Mouse (Mus musculus) left cerebral cortex, postnatal 10 days (tissue): Measurements from ENCODE around the gene Ywhah. TPM values are rescaled to one million over a fixed set of nuclear protein-coding genes. Genes with fewer than 3 reads are reported as not detected.
A peak's percentile ranks its signal among the peaks of the same experiment; 100 is the strongest.
"Not testable (repeated sequence)": the region's sequence is repeated elsewhere in the genome, so short reads cannot be mapped to it uniquely, and the experiment has no call there.

Source experiments
- DNase-seq, 2 experiments: peaks; one replicate each; pipeline ENCODE4 v3.0.0; 2021 to 2022; ENCODE audit warnings: low spot score in 2 of 2, mixed read lengths in 1 of 2; ENCODE audit errors: extremely low spot score in 1 of 2
- intact Hi-C: fragments of 180-260 bp; cut with DNase I; formaldehyde crosslinking; loops from one replicate; pipeline ENCODE4 v1.15.1; 2025
- total RNA-seq, 2 experiments: library from RNA; stranded (reverse); gene quantifications; 2 replicates each; pipeline ENCODE4 v1.2.3; 2021

Gene Ywhah
- total RNA-seq, 2 experiments from 2014 or later: 996 to 1,031 TPM

DNA sequence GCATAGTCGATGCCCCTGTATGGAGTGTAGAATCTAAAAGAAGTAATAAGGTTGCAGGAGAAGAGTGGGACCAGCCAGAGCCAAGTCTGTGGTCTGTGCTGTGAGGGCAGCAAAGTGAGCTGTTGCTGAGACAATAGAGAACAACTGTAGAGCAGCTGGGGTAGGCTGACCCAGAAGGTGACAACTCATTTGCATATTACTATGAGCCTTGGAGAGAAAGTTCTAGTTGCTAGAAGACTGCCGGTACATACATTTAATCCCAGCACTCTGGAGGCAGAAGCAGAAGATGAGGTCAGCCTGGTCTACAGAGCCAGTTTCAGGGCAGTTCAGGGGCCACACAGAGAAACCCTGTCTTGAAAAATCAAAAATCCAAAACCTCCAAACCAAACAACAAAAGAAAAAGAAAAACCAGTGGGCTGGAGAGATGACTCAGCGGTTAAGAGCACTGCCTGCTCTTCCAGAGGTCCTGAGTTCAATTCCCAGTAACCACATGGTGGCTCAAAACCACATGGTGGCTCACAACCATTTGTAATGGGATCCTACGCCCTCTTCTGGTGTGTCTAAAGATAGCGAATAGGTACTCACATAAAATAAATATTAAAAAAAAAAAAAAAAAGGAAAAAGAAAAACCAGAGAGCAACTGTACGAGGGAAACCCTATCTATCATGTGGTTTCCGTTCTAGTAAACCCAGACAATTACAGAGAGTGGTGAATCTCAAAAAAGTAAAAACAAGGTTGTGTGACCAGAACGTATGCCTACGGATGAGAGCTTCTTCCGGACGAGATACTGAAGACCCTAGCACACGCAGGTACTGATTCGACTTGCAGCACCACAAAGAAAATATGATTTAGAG lies 20.3 kb downstream of the Ywhah start:
- no peak for DNase-seq
- intact Hi-C loops: loop anchor here (2.0 kb wide), 1 partner anchor 106 kb away; no protein-coding TSS in a partner anchor

DNA sequence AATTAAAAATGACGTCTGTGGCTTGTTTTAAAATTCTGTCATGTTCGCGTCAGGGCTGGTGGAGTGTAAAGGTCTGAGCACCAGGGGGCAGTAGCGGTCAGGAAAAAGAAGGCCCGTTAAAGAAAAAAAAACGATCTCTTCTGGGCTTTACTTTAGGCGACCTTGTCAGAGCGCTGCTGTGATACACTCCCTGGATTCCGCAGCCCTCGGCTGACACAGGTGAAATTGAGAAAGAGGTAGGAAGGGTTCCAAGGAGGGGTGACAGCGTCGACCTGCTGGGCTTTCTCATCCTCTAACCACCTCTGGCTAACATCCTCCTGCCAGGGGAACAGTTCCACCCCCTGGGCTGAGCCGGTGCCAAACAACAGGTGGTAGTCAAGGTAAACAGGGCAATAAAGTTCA lies 20.9 kb downstream of the Ywhah start:
- peak in 1 of 2 experiments; percentile 74 for DNase-seq
- intact Hi-C loops: loop anchor here (2.0 kb wide), 1 partner anchor 105 kb away; no protein-coding TSS in a partner anchor

DNA sequence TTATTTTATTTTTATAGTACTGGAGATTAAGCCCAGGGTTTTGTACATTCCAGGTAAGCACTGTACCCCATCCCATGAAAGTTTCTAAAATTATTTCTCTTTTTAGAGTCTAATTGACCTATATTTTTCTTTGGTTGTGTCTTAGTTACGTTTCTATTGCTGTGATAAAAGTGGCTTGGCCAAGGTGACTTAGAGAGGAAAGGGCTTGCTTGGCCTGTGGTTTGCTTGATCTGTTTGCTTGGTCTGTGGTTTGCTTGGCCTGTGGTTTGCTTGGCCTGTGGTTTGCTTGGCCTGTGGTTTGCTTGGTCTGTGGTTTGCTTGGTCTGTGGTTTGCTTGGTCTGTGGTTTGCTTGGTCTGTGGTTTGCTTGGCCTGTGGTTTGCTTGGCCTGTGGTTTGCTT lies 22.1 kb downstream of the Ywhah start:
- DNase-seq, intact Hi-C loops: not testable (repeated sequence)

DNA sequence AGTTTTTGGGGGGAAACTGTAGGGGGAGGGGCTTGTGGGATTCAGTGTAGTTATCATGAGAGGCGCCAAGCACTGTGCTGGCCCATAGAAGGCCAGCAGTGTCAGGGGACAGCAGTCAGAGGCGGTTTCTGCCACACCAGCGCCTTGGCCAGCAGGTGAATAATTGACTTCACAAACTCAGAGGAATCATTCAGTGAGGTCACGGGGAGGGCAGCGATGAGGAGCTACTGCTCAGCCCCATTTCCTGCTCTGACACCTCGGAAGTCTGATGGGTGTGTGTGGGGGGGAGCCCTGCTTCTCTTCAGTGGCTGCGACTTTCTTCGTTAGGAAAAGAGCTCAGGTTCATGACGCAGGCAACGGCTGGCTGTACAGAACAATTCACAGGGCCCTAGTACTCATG lies 24.8 kb downstream of the Ywhah start:
- intact Hi-C loops: no loop called here

DNA sequence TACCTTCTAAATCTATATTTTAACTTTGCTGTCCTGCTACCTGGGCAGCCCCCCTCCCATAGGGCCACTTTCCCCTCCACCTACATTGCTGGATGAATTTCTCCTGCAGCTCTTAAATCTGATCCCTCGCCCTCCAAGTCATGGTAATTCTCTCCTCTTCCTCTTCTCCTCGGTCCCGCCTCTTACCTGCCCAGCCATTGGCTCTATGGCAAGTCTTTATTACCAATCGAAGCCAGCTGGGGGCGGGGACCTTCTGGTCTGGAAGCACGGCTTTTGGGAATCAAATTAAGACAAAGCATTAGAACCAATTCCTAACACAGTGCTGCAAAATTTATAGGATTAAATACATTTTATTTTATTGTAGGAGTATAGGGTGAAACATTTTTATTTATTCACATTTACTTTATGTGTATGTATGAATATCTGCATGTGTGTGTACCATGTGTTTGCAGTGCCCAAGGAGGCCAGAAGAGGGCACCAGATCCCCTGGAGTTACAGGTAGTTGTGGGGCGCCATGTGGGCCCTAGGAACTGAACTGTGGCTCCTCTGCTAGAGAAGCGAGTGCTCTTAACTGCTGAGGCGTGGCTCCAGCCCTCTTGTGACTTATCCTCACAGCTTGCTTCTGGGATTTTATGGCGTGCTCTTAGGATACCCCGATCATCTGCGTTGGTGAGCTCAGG lies 26.2 kb downstream of the Ywhah start:
- intact Hi-C loops: no loop called here

More for the DNA sequence above, 24.8 kb downstream of the Ywhah start:
- DNase-seq: no peak

DNA sequence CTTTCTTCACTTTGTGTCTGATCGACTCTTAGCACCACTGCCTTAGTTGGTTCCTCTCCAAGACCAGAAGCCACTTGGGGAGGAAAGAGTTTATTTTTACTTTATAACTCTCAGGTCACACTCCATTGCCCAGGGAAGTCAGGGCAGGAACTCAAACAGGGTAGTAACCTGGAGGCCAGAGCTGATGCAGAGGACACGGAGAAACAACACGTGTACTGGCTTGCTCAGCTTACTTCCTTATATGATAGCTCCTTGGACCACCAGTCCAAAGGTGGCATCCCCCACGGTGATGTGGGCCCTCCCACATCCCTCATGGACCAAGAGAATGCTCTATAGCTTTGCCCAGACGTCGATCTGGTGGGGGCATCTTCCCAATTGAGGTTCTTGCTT lies 26.7 kb downstream of the Ywhah start:
- DNase-seq: no peak
- intact Hi-C loops: no loop called here

More for the DNA sequence above, 26.2 kb downstream of the Ywhah start:
- DNase-seq: no peak

DNA sequence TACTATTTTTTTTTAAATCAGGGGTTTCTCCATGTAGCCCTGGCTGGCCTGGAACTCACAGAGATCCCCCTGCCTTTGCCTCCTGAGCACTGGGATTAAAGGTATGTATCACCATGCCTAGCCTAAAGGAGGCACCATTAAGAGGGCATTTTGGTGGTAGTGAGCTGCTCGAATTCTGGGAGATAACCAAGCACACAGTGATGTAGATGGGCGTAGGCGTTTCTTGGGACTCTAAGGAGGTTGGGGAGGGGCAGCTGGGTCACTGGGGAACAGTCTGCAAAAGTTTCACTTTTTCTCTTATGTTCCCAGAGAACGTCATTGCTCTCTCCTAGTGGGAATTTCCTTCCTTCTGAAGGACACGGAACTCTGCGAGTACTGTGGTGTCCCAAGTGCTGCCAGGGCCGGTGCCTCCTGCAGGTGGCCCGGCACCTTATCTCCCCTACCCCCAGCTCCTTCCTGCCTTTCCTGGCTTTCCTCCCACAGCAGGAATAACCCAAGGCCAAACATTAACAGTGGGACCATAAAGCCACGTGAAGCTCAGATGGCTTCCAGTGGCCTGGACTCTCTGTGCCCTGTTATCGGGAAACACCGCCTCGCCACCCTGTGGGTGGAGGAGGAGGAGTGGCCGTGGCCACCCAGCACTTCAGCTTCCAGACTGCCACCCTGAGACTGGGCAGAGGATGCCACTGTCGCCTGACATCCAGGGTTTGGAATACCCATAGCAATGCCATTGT lies 34.4 kb downstream of the Ywhah start:
- intact Hi-C loops: no loop called here
- no peak for DNase-seq

DNA sequence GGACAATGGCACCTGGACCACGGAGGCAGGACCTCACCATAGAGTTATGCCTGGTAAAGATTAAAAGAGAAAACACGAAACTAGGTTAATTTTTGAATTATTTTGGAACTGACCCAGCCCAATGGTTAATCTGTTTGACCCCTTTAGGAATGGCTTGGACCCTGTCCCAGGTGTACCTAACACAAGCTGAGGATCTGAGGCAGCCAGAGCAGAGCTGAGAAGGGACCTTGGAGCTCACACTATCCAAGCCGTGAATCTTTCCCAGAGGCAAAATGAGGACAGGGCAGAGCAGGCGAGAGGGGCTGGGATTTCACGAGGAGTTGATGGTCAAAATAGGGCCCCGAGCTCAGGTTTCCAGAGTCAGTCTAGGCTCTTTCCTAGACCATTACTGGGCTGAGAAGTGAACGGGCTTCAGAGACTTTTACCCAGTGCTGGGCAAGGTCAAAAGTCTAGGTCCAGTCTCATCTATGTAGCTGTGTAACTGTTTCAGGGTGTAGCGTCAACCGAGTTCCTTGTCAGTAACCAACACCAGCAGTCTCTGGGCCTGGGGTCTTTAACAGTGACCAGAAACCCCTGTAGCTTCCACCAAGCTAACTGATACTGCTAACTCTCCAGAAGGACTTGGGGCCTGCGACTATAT lies 37.6 kb downstream of the Ywhah start:
- intact Hi-C loops: no loop called here
- no peak for DNase-seq

DNA sequence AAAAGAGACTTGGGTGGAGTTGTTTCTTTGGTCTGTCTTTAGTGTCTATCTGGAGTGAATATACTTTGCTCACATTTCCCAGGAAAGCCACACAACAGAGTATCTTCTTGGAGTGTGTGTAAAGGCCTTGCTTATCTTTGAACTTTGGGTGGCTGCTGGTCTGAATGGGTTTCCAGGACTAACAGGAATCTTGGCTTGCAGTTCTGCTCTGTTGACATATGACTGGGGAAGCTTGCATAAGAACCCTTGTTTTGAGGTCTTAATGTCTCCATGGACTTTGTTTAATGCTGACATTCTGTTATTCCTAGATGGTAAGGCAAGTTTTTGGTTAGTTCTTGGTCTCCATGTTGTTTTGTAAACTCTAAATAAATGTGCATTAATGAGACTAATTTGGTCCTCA lies 51.5 kb downstream of the Ywhah start:
- no peak for DNase-seq
- intact Hi-C loops: no loop called here

DNA sequence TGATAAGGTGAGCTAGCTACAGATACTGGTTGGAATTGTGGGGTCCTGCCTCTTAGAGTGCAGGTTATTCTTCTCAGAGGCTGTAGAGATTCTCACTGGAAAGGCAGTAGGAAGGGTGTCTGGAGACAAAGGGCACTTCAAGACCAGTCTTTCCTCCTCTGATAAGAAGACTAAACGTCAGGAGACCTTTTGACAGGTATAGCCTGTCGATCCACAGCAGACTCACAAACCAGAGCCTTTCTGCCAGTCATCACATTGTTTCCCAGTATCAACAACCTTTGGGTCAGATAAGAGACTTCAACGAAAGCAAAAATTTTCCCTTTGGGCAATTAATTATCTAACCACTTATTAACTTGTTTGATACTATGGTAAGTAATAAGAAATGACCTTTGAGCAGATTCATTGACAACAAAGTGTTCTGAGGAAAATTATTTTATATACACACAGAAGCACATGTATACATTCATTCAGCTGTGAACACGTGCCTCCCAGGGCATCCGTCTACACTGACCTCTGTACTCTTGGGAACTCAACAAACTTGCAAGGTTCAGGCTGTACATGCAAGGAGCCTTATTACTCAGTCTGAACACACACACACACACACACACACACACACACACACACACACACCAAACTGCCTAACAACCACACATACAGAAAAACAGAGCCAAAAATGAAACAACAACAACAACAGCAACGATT lies 58.0 kb downstream of the Ywhah start:
- intact Hi-C loops: no loop called here

More for the DNA sequence above, 58.0 kb downstream of the Ywhah start:
- DNase-seq: no peak

Other genes starting within 250 kb of the Ywhah start
- 10 to 100 TPM; 46.3 to 50.2 TPM for gene Pisd, start 233.2 kb upstream of the Ywhah start, total RNA-seq
- not detected for gene Gm20671, start 191.7 kb upstream of the Ywhah start, total RNA-seq
- gene Prr14l, start 164.6 kb upstream of the Ywhah start, total RNA-seq: 10 to 100 TPM; 31.8 to 34.6 TPM
- gene Depdc5, start 155.1 kb upstream of the Ywhah start, total RNA-seq: 10 to 100 TPM; 57.2 to 57.9 TPM
- gene Slc5a1, start 85.4 kb downstream of the Ywhah start, total RNA-seq: under 1 TPM in 1 of 2 experiments, not detected in 1; 0.14 TPM
- under 1 TPM; 0.43 to 0.71 TPM for gene Spon2, start 199.6 kb downstream of the Ywhah start, total RNA-seq